Mouse (Mus musculus): Measurements from ENCODE around the gene Plppr3. TPM values are rescaled to one million over a fixed set of nuclear protein-coding genes. Genes with fewer than 3 reads are reported as not detected.

Gene Plppr3
- 3.2 and 5.9 TPM in 2 replicates for total RNA-seq (2014; rRNA removed; ENCODE audit: low replicate concordance)
- polyA plus RNA-seq (2015; fragmentation: Nextera tagmentation; extraction: Ambion mirVana) = 2.5 and 3.0 TPM in 2 replicates

DNA sequence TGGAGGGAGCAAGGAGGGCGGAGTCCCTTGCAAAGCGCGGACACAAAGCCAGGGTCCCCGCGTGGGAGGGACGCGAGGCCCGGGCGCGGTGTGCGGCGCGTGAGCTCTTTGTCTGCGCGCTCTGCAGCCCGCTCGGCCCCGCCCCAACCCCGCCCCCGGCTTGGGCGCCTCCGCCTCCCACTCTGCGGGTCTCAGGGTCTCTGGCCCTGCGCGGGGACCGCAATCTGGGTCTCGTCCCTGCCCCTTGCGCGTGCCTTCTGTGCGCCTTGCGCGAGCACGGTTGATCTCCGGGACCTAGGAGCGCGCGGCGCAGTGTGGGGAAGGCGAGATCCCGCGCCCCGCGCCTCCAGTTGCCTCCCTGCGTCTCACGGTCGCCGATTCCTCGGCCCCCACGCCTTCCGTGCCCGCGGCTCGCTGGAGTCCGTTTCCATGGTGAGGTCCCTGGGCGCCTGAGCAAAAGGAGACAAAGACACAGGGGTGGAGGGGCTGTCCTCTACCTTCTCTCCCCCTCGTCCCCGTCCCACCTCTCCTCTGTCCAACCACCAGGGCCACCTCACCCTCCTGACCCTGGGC lies at the start of gene Plppr3, which contains the start of gene Prtn3:
Gene Plppr3, minus strand, starts transcription at position 345 of the 573 bp plus-strand sequence.
Gene Prtn3, plus strand, starts transcription at position 187 of the 573 bp plus-strand sequence.
- 2% methylated on average over 42 of the region's 57 CpGs for WGBS
- Histone ChIP-seq H3K27ac (ENCODE audit: low read depth) (no peak within 1 kb of the TSS), H3K27me3 (ENCODE audit: control insufficient read depth, insufficient read depth, low read length) (peaks cover 7% of the 10 kb centered on the region; the same call in 1 of the 2 replicates), H3K4me2 (ENCODE audit: low read depth, low read length) (peak within 1 kb of the TSS; percentile 93), H3K9ac (replicated peaks; ENCODE audit: low read depth, low read length) (peak within 1 kb of the TSS; percentile 52), H3K4me1 (ENCODE audit: control insufficient read depth, insufficient read depth) (no peaks in the 10 kb centered on the region), H3K9me3 (replicated peaks; ENCODE audit: control insufficient read depth, low read length) (no peaks in the 10 kb centered on the region), H3K4me3 (ENCODE audit: low read depth, low read length) (peak within 1 kb of the TSS; percentile 59), H3K36me3 (replicated peaks; ENCODE audit: control insufficient read depth, insufficient read depth, low read length) (no peaks in the 10 kb centered on the region)
- ATAC-seq (ENCODE audit: insufficient read depth, low read depth) (peak; percentile 47), DNase-seq (ENCODE audit: low spot score) (no peak)
- TF ChIP-seq EP300 (IDR thresholded peaks at IDR 0.05; ENCODE audit: low read depth) = no peak
- TF ChIP-seq CTCF (IDR thresholded peaks at IDR 0.05; ENCODE audit: low read depth) = no peak

DNA sequence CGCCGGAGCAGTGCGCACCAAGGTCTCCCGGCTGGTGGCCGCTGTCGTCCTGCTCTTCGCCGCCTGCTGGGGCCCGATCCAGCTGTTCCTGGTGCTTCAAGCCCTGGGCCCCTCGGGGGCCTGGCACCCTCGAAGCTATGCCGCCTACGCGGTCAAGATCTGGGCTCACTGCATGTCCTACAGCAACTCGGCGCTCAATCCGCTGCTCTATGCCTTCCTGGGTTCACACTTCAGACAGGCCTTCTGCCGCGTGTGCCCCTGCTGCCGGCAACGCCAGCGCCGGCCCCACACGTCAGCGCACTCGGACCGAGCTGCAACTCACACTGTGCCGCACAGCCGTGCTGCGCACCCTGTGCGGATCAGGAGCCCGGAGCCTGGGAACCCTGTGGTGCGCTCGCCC lies 47.1 kb upstream of the Plppr3 start:
- Histone ChIP-seq H3K4me3 (ENCODE audit: low read depth, low read length) (peak overlapping the region; percentile 12), H3K27ac (ENCODE audit: low read depth) (no peak overlapping the region)

DNA sequence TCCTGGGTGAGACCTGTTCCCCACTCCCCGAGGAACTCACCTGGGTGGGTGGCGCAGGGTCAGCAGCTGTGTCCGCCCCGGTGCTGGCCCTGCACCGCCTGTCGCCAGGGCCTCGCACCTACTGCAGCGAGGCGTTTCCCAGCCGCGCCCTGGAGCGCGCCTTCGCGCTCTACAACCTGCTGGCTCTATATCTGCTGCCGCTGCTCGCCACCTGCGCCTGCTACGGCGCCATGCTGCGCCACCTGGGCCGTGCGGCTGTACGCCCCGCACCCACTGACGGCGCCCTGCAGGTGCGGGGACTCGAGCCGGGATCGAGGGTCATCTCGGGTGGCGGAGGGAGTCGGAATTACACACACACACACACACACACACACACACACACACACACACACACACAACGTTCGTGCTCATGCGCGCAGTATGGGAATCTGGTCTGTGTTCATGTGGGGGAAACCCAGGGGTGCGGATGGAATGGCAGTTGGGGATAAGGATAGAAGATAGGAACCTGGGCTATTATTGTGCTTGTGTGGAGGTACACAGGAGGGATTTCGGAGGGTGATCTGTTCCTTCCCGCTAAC lies 46.6 kb upstream of the Plppr3 start, which contains the start of gene R3hdm4:
Gene R3hdm4, minus strand, starts transcription at position 251 of the 578 bp plus-strand sequence.
- WGBS = 7% methylated on average over 34 of the region's 41 CpGs
- Histone ChIP-seq H3K27me3 (ENCODE audit: control insufficient read depth, insufficient read depth, low read length) (peaks cover 61% of the 10 kb centered on the region), H3K4me3 (ENCODE audit: low read depth, low read length) (peak within 1 kb of the TSS; percentile 12), H3K9ac (replicated peaks; ENCODE audit: low read depth, low read length) (no peak within 1 kb of the TSS), H3K9me3 (replicated peaks; ENCODE audit: control insufficient read depth, low read length) (no peaks in the 10 kb centered on the region), H3K36me3 (replicated peaks; ENCODE audit: control insufficient read depth, insufficient read depth, low read length) (no peaks in the 10 kb centered on the region), H3K27ac (ENCODE audit: low read depth) (no peak within 1 kb of the TSS), H3K4me1 (ENCODE audit: control insufficient read depth, insufficient read depth) (peaks cover 14% of the 10 kb centered on the region), H3K4me2 (ENCODE audit: low read depth, low read length) (peak within 1 kb of the TSS; percentile 43)
- DNase-seq (ENCODE audit: low spot score) (no peak), ATAC-seq (ENCODE audit: insufficient read depth, low read depth) (no peak)
- TF ChIP-seq CTCF (IDR thresholded peaks at IDR 0.05; ENCODE audit: low read depth) (no peak), EP300 (IDR thresholded peaks at IDR 0.05; ENCODE audit: low read depth) (no peak)

More for the DNA sequence above, 47.1 kb upstream of the Plppr3 start:
- Histone ChIP-seq H3K9me3 (replicated peaks; ENCODE audit: control insufficient read depth, low read length) (no peaks in the 10 kb centered on the region), H3K9ac (replicated peaks; ENCODE audit: low read depth, low read length) (no peak overlapping the region), H3K36me3 (replicated peaks; ENCODE audit: control insufficient read depth, insufficient read depth, low read length) (no peaks in the 10 kb centered on the region), H3K4me2 (ENCODE audit: low read depth, low read length) (peak overlapping the region; percentile 43), H3K4me1 (ENCODE audit: control insufficient read depth, insufficient read depth) (peaks cover 16% of the 10 kb centered on the region; the same call in 1 of the 2 replicates), H3K27me3 (ENCODE audit: control insufficient read depth, insufficient read depth, low read length) (peaks cover 61% of the 10 kb centered on the region)
- DNase-seq (ENCODE audit: low spot score) = no peak
- WGBS = 3% methylated on average over 34 of the region's 34 CpGs
- no peak for ATAC-seq (ENCODE audit: insufficient read depth, low read depth)
- no peak for TF ChIP-seq EP300 (IDR thresholded peaks at IDR 0.05; ENCODE audit: low read depth)
- no peak for TF ChIP-seq CTCF (IDR thresholded peaks at IDR 0.05; ENCODE audit: low read depth)

DNA sequence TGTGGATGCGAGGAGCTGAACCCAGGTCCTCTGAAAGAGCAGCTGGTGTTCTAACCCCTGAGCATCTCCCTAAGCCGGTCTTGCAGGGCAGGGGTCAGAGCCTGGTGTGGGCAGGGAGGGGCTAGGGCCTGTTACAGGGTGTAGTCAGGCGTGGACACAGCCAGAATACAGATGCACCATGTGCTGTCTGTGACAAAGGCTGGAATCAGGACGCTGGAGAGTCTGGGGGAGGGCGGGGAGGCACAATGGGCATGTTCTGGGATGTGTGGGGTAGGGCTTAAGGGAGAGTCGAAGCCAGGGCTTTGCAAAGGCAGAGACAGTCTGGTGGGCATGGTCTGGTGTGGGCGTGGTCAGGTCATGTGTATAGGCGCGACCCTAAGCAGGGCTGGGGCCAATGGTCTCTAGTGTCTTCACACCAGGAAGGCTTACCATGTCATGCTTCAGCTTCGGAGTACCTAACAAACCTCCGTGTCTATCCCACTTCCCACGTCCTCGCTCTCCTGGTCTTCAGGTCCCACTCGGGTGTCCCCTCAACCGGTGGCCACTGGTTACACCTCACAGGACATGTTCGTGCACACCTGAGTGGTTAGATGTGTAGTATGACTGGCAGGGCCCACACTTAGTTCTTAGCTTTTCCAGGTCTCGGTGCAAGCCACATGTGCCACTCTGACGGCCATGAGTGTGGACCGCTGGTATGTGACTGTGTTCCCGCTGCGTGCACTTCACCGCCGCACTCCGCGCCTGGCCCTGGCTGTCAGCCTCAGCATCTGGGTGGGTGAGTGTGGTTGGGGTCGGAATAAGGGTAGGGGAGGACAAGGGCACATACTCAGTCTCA lies 45.8 kb upstream of the Plppr3 start:
- H3K27me3 ChIP-seq (ENCODE audit: control insufficient read depth, insufficient read depth, low read length) = peaks cover 61% of the 10 kb centered on the region
- ATAC-seq (ENCODE audit: insufficient read depth, low read depth) (no peak), DNase-seq (ENCODE audit: low spot score) (no peak)
- peaks cover 17% of the 10 kb centered on the region for H3K4me1 ChIP-seq (ENCODE audit: control insufficient read depth, insufficient read depth)
- H3K4me3 ChIP-seq (ENCODE audit: low read depth, low read length) = peak overlapping the region; percentile 12; the same call in 1 of the 2 replicates
- no peaks in the 10 kb centered on the region for H3K36me3 ChIP-seq (replicated peaks; ENCODE audit: control insufficient read depth, insufficient read depth, low read length)
- no peaks in the 10 kb centered on the region for H3K9me3 ChIP-seq (replicated peaks; ENCODE audit: control insufficient read depth, low read length)
- 27% methylated on average over 26 of the region's 26 CpGs for WGBS
- H3K9ac ChIP-seq (replicated peaks; ENCODE audit: low read depth, low read length) = no peak overlapping the region
- TF ChIP-seq EP300 (IDR thresholded peaks at IDR 0.05; ENCODE audit: low read depth) (no peak), CTCF (IDR thresholded peaks at IDR 0.05; ENCODE audit: low read depth) (no peak)
- no peak overlapping the region for H3K27ac ChIP-seq (ENCODE audit: low read depth)
- H3K4me2 ChIP-seq (ENCODE audit: low read depth, low read length) = no peak overlapping the region

DNA sequence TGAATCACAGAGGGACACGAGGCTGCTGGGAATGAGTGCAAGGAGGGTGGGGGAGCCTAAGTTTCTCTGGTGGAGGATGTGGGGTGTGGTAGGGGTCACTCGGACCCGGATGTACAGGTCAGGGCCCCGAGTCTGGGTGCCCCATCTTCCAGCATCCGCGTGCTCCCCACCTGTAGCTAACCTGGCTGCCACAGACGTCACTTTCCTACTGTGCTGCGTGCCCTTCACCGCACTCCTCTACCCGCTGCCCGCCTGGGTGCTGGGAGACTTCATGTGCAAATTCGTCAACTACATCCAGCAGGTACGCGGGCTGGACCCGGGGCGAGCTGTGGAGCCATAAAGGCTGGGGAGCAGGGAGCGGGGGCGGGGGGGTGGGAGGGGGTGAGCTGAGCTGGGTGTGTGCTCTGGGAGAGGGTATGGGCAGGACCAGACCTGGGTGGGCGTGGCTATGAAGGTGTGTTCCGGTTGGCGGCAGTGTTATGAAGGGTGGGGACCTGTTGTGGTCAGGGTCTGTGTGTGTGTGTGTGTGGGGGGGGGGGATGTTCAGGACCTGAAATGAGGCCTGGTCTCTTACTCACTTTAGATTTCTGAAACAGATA lies 44.9 kb upstream of the Plppr3 start:
- WGBS = 11% methylated on average over 21 of the region's 21 CpGs
- no peak for TF ChIP-seq EP300 (IDR thresholded peaks at IDR 0.05; ENCODE audit: low read depth)
- no peak for TF ChIP-seq CTCF (IDR thresholded peaks at IDR 0.05; ENCODE audit: low read depth)
- Histone ChIP-seq H3K27ac (ENCODE audit: low read depth) (no peak overlapping the region), H3K27me3 (ENCODE audit: control insufficient read depth, insufficient read depth, low read length) (peaks cover 61% of the 10 kb centered on the region), H3K9me3 (replicated peaks; ENCODE audit: control insufficient read depth, low read length) (no peaks in the 10 kb centered on the region), H3K4me2 (ENCODE audit: low read depth, low read length) (no peak overlapping the region), H3K4me1 (ENCODE audit: control insufficient read depth, insufficient read depth) (peaks cover 25% of the 10 kb centered on the region), H3K36me3 (replicated peaks; ENCODE audit: control insufficient read depth, insufficient read depth, low read length) (no peaks in the 10 kb centered on the region), H3K4me3 (ENCODE audit: low read depth, low read length) (no peak overlapping the region), H3K9ac (replicated peaks; ENCODE audit: low read depth, low read length) (no peak overlapping the region)
- DNase-seq (ENCODE audit: low spot score) (no peak), ATAC-seq (ENCODE audit: insufficient read depth, low read depth) (no peak)

Data from heart, postnatal 0 days (tissue).